Mouse (Mus musculus) kidney, embryonic 15.5 days (tissue): ENCODE results near the gene Gng11. TPM values are rescaled to one million over a fixed set of nuclear protein-coding genes. Genes with fewer than 3 reads are reported as not detected.

Source experiments
- ATAC-seq: fragments of 200-750 bp; cut with Nextera tagmentation; replicated peaks from 2 replicates; pipeline ENCODE4 v1.8.0; 2017; ENCODE audit warnings: moderate TSS enrichment; ENCODE audit not compliant: low FRiP score
- H3K27ac ChIP-seq: fragments of 300-500 bp; sonication (generic); 2 replicates; pipeline ENCODE4 v1.5.1; 2015; ENCODE audit warnings: mild to moderate bottlenecking, inconsistent platforms
- H3K27me3 ChIP-seq: fragments of 300-500 bp; sonication (generic); 2 replicates; pipeline ENCODE4 v1.6.1; 2015; ENCODE audit warnings: inconsistent platforms
- H3K36me3 ChIP-seq: fragments of 300-500 bp; sonication (generic); 2 replicates; pipeline ENCODE4 v1.6.1; 2015; ENCODE audit warnings: inconsistent platforms
- H3K4me1 ChIP-seq: fragments of 300-500 bp; sonication (generic); 2 replicates; pipeline ENCODE4 v1.6.1; 2015; ENCODE audit warnings: inconsistent platforms
- H3K4me2 ChIP-seq: fragments of 300-500 bp; sonication (generic); 2 replicates; pipeline ENCODE4 v1.6.1; 2015; ENCODE audit warnings: moderate library complexity, mild to moderate bottlenecking, inconsistent platforms
- H3K4me3 ChIP-seq: fragments of 300-500 bp; sonication (generic); replicated peaks from 2 replicates; pipeline ENCODE4 v1.5.1; 2015; ENCODE audit warnings: mild to moderate bottlenecking, inconsistent platforms
- H3K9ac ChIP-seq: fragments of 300-500 bp; sonication (generic); 2 replicates; pipeline ENCODE4 v1.6.1; 2015; ENCODE audit warnings: mild to moderate bottlenecking, inconsistent platforms
- H3K9me3 ChIP-seq: fragments of 300-500 bp; sonication (generic); replicated peaks from 2 replicates; pipeline ENCODE4 v1.6.1; 2016; ENCODE audit warnings: inconsistent platforms
- WGBS: fragments of 180-500 bp; shearing (Covaris S2); methylation state at CpG from one replicate; pipeline ENCODE4 v1.1.7; 2015; ENCODE audit warnings: mixed read lengths; 5-methylcytosine and 5-hydroxymethylcytosine counted together
- polyA plus RNA-seq: library from polyadenylated mRNA; unstranded; fragments of >200 nt; fragmentation: Nextera tagmentation; extraction: Ambion mirVana; gene quantifications from 2 replicates; pipeline ENCODE4 v1.2.1, GENCODE M21; 2015

Gng11 gene
- polyA plus RNA-seq, 1 experiment from 2014 or later = 81.3 TPM

GRCm38 (mm10) chr6:4004808-4005207, 1.1 kb downstream of the Gng11 start:
- Histone ChIP-seq H3K9ac (no peak overlapping the region; the same call in 1 of the 2 replicates), H3K27ac (no peak overlapping the region), H3K4me2 (peak overlapping the region; percentile 79), H3K36me3 (no peaks in the 10 kb centered on the region), H3K27me3 (no peaks in the 10 kb centered on the region), H3K4me3 (peak overlapping the region; percentile 56), H3K4me1 (0 out of 2 replicates have a peak, but pooled peaks cover 3% of the 10 kb centered on the region), H3K9me3 (no peaks in the 10 kb centered on the region)
- WGBS = 60% methylated on average over 2 of the region's 2 CpGs
- no peak for ATAC-seq

- Histone ChIP-seq H3K36me3 (no peaks in the 10 kb centered on the region), H3K4me2 (no peak overlapping the region), H3K27me3 (no peaks in the 10 kb centered on the region), H3K27ac (no peak overlapping the region), H3K9ac (no peak overlapping the region), H3K4me1 (no peaks in the 10 kb centered on the region), H3K4me3 (no peak overlapping the region), H3K9me3 (no peaks in the 10 kb centered on the region)
- no peak for ATAC-seq
- 82% methylated on average over 2 of the region's 2 CpGs for WGBS
These were observed 4.9 kb downstream of the Gng11 start for GRCm38 (mm10) chr6:4008501-4009040.

DNA sequence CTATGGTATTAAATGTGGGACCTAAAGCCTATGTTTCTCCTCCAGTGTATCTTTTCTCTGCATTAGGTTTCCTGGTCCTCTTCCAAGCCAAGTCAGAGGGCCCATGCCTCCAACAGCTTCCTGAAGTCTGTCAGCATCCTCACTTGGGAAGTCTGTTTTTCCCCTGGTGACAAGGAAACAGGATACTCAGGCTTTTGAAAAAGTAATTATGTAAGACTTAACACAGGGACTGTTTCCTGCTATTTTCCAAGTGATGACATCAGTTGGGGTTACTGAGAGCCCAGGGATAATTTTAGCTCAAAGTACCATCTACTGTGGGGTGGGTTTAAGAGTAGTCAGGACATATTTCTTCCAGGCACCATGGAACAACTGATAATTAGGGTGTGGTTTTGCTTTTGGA, 5.8 kb downstream of the Gng11 start:
- H3K9ac ChIP-seq = no peak overlapping the region
- H3K9me3 ChIP-seq = no peaks in the 10 kb centered on the region
- no peak overlapping the region for H3K27ac ChIP-seq
- no peak overlapping the region for H3K4me2 ChIP-seq
- H3K4me3 ChIP-seq = no peak overlapping the region
- no peaks in the 10 kb centered on the region for H3K36me3 ChIP-seq
- ATAC-seq = no peak; the same call in 1 of the 2 replicates
- H3K4me1 ChIP-seq = no peaks in the 10 kb centered on the region
- H3K27me3 ChIP-seq = no peaks in the 10 kb centered on the region

GRCm38 (mm10) chr6:4022645-4023044, 18.9 kb downstream of the Gng11 start:
- Histone ChIP-seq H3K4me3 (no peak overlapping the region), H3K4me1 (no peaks in the 10 kb centered on the region), H3K27ac (no peak overlapping the region), H3K27me3 (no peaks in the 10 kb centered on the region), H3K9me3 (no peaks in the 10 kb centered on the region), H3K36me3 (no peaks in the 10 kb centered on the region), H3K9ac (no peak overlapping the region), H3K4me2 (no peak overlapping the region)
- ATAC-seq = no peak
- WGBS = 30% methylated on average over 1 of the region's 1 CpGs

DNA sequence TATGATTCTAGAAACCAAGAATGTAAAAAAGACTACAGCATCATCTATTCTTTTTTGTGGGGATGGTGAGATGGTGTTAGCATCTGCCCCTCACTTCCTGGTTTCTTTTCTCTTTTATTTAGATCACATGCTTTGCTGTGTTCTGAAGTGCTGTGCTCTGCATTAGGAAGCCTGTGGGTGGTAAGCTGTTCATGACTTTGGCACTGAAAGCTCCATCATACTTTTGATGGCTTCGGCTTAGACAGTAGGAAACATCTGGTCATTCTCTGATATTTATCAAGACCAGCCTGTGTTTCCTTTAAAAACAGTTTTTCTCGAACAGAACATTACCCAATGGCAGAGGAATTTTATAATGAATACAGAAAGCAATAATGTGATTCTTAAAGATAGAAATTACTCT, 22.7 kb downstream of the Gng11 start:
- no peaks in the 10 kb centered on the region for H3K36me3 ChIP-seq
- H3K4me3 ChIP-seq = no peak overlapping the region
- no peak overlapping the region for H3K9ac ChIP-seq
- H3K9me3 ChIP-seq = no peaks in the 10 kb centered on the region
- H3K27me3 ChIP-seq = no peaks in the 10 kb centered on the region
- WGBS = 57% methylated on average over 2 of the region's 2 CpGs
- no peak overlapping the region for H3K4me2 ChIP-seq
- H3K4me1 ChIP-seq = no peaks in the 10 kb centered on the region
- H3K27ac ChIP-seq = no peak overlapping the region
- ATAC-seq = no peak

DNA sequence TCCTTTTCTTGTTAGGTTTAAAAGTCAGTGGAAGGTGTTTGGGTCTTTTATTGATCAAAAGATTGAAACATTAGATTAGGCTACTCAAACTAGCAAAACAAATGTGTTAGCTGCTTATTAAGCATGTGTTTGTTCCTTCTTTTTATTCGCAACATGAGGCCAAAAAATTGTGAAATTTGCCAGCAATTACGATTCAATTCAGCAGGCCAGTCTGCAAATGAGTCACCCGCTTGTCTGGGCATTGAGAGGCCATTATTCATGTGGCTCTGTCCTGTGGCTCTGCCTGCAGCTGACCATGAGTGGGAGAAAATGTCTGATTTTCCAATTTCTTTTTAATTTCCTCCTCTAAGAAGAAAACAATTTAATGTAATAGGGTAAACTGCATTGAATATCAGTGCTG, 27.3 kb downstream of the Gng11 start:
- no peaks in the 10 kb centered on the region for H3K36me3 ChIP-seq
- no peak overlapping the region for H3K27ac ChIP-seq
- no peak overlapping the region for H3K9ac ChIP-seq
- H3K4me2 ChIP-seq = no peak overlapping the region
- H3K4me1 ChIP-seq = no peaks in the 10 kb centered on the region
- H3K4me3 ChIP-seq = no peak overlapping the region
- H3K9me3 ChIP-seq = no peaks in the 10 kb centered on the region
- 82% methylated on average over 3 of the region's 3 CpGs for WGBS
- no peaks in the 10 kb centered on the region for H3K27me3 ChIP-seq
- no peak for ATAC-seq

GRCm38 (mm10) chr6:4041821-4042220, 38.1 kb downstream of the Gng11 start:
- ATAC-seq = no peak
- Histone ChIP-seq H3K27ac (no peak overlapping the region), H3K4me1 (no peaks in the 10 kb centered on the region), H3K9me3 (no peaks in the 10 kb centered on the region), H3K27me3 (no peaks in the 10 kb centered on the region), H3K4me2 (no peak overlapping the region), H3K36me3 (no peaks in the 10 kb centered on the region), H3K9ac (no peak overlapping the region), H3K4me3 (no peak overlapping the region)
- WGBS = 72% methylated on average over 1 of the region's 1 CpGs

GRCm38 (mm10) chr6:4047200-4047599, 43.5 kb downstream of the Gng11 start:
- WGBS = 97% methylated on average over 1 of the region's 1 CpGs

GRCm38 (mm10) chr6:4052843-4053242, 49.1 kb downstream of the Gng11 start:
- ATAC-seq = no peak

More at GRCm38 (mm10) chr6:4047200-4047599, 43.5 kb downstream of the Gng11 start:
- no peak overlapping the region for H3K27ac ChIP-seq
- no peaks in the 10 kb centered on the region for H3K9me3 ChIP-seq
- no peak for ATAC-seq
- H3K4me1 ChIP-seq = no peaks in the 10 kb centered on the region
- no peak overlapping the region for H3K9ac ChIP-seq
- no peaks in the 10 kb centered on the region for H3K27me3 ChIP-seq
- no peak overlapping the region for H3K4me3 ChIP-seq
- no peaks in the 10 kb centered on the region for H3K36me3 ChIP-seq
- H3K4me2 ChIP-seq = no peak overlapping the region

GRCm38 (mm10) chr6:4054387-4054786, 50.7 kb downstream of the Gng11 start:
- WGBS = 88% methylated on average over 4 of the region's 4 CpGs
- no peak for ATAC-seq

More at GRCm38 (mm10) chr6:4052843-4053242, 49.1 kb downstream of the Gng11 start:
- Histone ChIP-seq H3K9ac (no peak overlapping the region), H3K36me3 (no peaks in the 10 kb centered on the region), H3K4me2 (no peak overlapping the region), H3K4me1 (no peaks in the 10 kb centered on the region), H3K27ac (no peak overlapping the region), H3K27me3 (no peaks in the 10 kb centered on the region), H3K9me3 (no peaks in the 10 kb centered on the region), H3K4me3 (no peak overlapping the region)
- 51% methylated on average over 1 of the region's 1 CpGs for WGBS

More at GRCm38 (mm10) chr6:4054387-4054786, 50.7 kb downstream of the Gng11 start:
- no peak overlapping the region for H3K9ac ChIP-seq
- H3K27ac ChIP-seq = no peak overlapping the region
- no peaks in the 10 kb centered on the region for H3K36me3 ChIP-seq
- H3K27me3 ChIP-seq = no peaks in the 10 kb centered on the region
- no peaks in the 10 kb centered on the region for H3K9me3 ChIP-seq
- no peaks in the 10 kb centered on the region for H3K4me1 ChIP-seq
- H3K4me2 ChIP-seq = no peak overlapping the region
- H3K4me3 ChIP-seq = no peak overlapping the region

Other genes starting within 250 kb of the Gng11 start
- gene Calcr, start 239.2 kb upstream of the Gng11 start, polyA plus RNA-seq = 0.40 and 0.73 TPM in 2 replicates
- 3.2 TPM in 2 replicates for gene Tfpi2, start 15.0 kb upstream of the Gng11 start, polyA plus RNA-seq
- gene Gngt1, start 10.1 kb upstream of the Gng11 start, polyA plus RNA-seq = not detected in 2 replicates
- gene Bet1, start 83.1 kb downstream of the Gng11 start, polyA plus RNA-seq = 69.4 and 79.3 TPM in 2 replicates